Mouse (Mus musculus): ENCODE results near the gene Pcgf2.
"Not testable (repeated sequence)": the region's sequence is repeated elsewhere in the genome, so short reads cannot be mapped to it uniquely, and the experiment has no call there.

Gene Pcgf2

GRCm38 (mm10) chr11:97670234-97671176 lies 29.8 kb downstream of the Pcgf2 start:
- intact Hi-C loops (cut with DNase I) = no loop called here

GRCm38 (mm10) chr11:97669829-97670228 lies 30.5 kb downstream of the Pcgf2 start:
- intact Hi-C loops (cut with DNase I) = no loop called here

GRCm38 (mm10) chr11:97669268-97669667 lies 31.0 kb downstream of the Pcgf2 start:
- intact Hi-C loops (cut with DNase I) = no loop called here

GRCm38 (mm10) chr11:97668160-97668559 lies 32.1 kb downstream of the Pcgf2 start:
- intact Hi-C loops (cut with DNase I) = no loop called here

- intact Hi-C loops (cut with DNase I) = no loop called here
Measured at GRCm38 (mm10) chr11:97666794-97667193, 33.5 kb downstream of the Pcgf2 start.

- intact Hi-C loops (cut with DNase I) = no loop called here
Measured at GRCm38 (mm10) chr11:97666221-97666620, 34.1 kb downstream of the Pcgf2 start.

- intact Hi-C loops (cut with DNase I) = no loop called here
Measured at GRCm38 (mm10) chr11:97665431-97665830, 34.9 kb downstream of the Pcgf2 start.

- intact Hi-C loops (cut with DNase I) = no loop called here
Measured at GRCm38 (mm10) chr11:97664771-97665240, 35.5 kb downstream of the Pcgf2 start.

GRCm38 (mm10) chr11:97664339-97664665 lies 36.0 kb downstream of the Pcgf2 start:
- intact Hi-C loops (cut with DNase I) = no loop called here

GRCm38 (mm10) chr11:97663528-97664338 lies 36.6 kb downstream of the Pcgf2 start:
- intact Hi-C loops (cut with DNase I) = no loop called here

- intact Hi-C loops (cut with DNase I) = no loop called here
Measured at GRCm38 (mm10) chr11:97662893-97663527, 37.3 kb downstream of the Pcgf2 start, which contains the start of gene Mllt6. Mllt6 (plus strand) TSS chr11:97663414.

GRCm38 (mm10) chr11:97662207-97662892 lies 37.9 kb downstream of the Pcgf2 start:
- intact Hi-C loops (cut with DNase I) = no loop called here

GRCm38 (mm10) chr11:97661648-97662133 lies 38.6 kb downstream of the Pcgf2 start:
- intact Hi-C loops (cut with DNase I) = no loop called here

GRCm38 (mm10) chr11:97660734-97661647 lies 39.3 kb downstream of the Pcgf2 start:
- intact Hi-C loops (cut with DNase I) = no loop called here

- intact Hi-C loops (cut with DNase I) = no loop called here
Measured at GRCm38 (mm10) chr11:97659990-97660714, 40.1 kb downstream of the Pcgf2 start.

GRCm38 (mm10) chr11:97659267-97659989 lies 40.9 kb downstream of the Pcgf2 start:
- intact Hi-C loops (cut with DNase I) = no loop called here

- intact Hi-C loops (cut with DNase I) = no loop called here
Measured at GRCm38 (mm10) chr11:97658751-97659266, 41.5 kb downstream of the Pcgf2 start.

GRCm38 (mm10) chr11:97657967-97658366 lies 42.3 kb downstream of the Pcgf2 start:
- intact Hi-C loops (cut with DNase I) = not testable (repeated sequence)

Measured in adrenal gland (tissue).